Mouse (Mus musculus): Measurements from ENCODE around the gene Cln5.

GRCm38 (mm10) chr14:103096621-103097020 lies 26.6 kb downstream of the Cln5 start:
- TF ChIP-seq CTCF (IDR thresholded peaks at IDR 0.05; ENCODE audit: borderline replicate concordance, insufficient read depth, low read depth, low read length) (no peak), POLR2A (IDR thresholded peaks at IDR 0.05; ENCODE audit: borderline replicate concordance, insufficient read depth, low read length) (no peak)

All from cerebellum, adult 2 months (tissue).